Mouse (Mus musculus) thymus, adult 2 months (tissue): Measurements from ENCODE around the gene Lgals7.

Experiments used
- CTCF ChIP-seq: fragments of 200-500 bp; IDR thresholded peaks from 2 replicates; pipeline ENCODE4 v1.5.1; 2012; ENCODE audit warnings: mild to moderate bottlenecking, control low read depth, low read length, moderate library complexity, borderline replicate concordance; ENCODE audit not compliant: control insufficient read depth, poor library complexity, insufficient read depth; ENCODE audit errors: extremely low read depth
- POLR2A ChIP-seq: fragments of 200-500 bp; IDR thresholded peaks from 2 replicates; pipeline ENCODE4 v1.6.1; 2012; ENCODE audit warnings: mild to moderate bottlenecking, low read length, control low read depth, moderate library complexity; ENCODE audit not compliant: control insufficient read depth, poor library complexity, insufficient read depth; ENCODE audit errors: extremely low read depth

- no peak for TF ChIP-seq POLR2A
- no peak for TF ChIP-seq CTCF
Measured at GRCm38 (mm10) chr7:28838331-28838730, 25.3 kb upstream of the Lgals7 start.
